Mouse (Mus musculus) kidney, adult 2 months (tissue): ENCODE measurements around the gene Igfbp2. TPM values are rescaled to one million over a fixed set of nuclear protein-coding genes. Genes with fewer than 3 reads are reported as not detected.

ENCODE experiments used
- DNase-seq: peaks from one replicate; pipeline ENCODE4 v3.0.0; 2021
- H3K27ac ChIP-seq: fragments of 200-500 bp; 2 replicates; pipeline ENCODE4 v1.5.1; 2012; ENCODE audit warnings: low read depth, low read length, control low read depth, inconsistent platforms; ENCODE audit not compliant: insufficient read depth
- H3K27me3 ChIP-seq: fragments of 200-500 bp; replicated peaks from 2 replicates; pipeline ENCODE4 v1.6.1; 2012; ENCODE audit warnings: mild to moderate bottlenecking, moderate library complexity, low read length, inconsistent platforms; ENCODE audit not compliant: control insufficient read depth, insufficient read depth
- H3K36me3 ChIP-seq: fragments of 200-500 bp; 2 replicates; pipeline ENCODE4 v1.6.1; 2012; ENCODE audit warnings: mild to moderate bottlenecking, moderate library complexity, low read length, inconsistent platforms; ENCODE audit not compliant: control insufficient read depth, insufficient read depth
- H3K4me1 ChIP-seq: fragments of 200-500 bp; 2 replicates; pipeline ENCODE4 v1.6.1; 2011; ENCODE audit warnings: low read length; ENCODE audit not compliant: control insufficient read depth, insufficient read depth
- H3K4me3 ChIP-seq: fragments of 200-500 bp; 2 replicates; pipeline ENCODE4 v1.5.1; 2011; ENCODE audit warnings: mild to moderate bottlenecking, low read depth, low read length, control low read depth; ENCODE audit not compliant: insufficient read depth
- CTCF ChIP-seq: fragments of 200-500 bp; conservative IDR thresholded peaks from 2 replicates; pipeline ENCODE4 v1.5.1; 2011; ENCODE audit warnings: low read depth, mild to moderate bottlenecking, control low read depth, low read length, moderate library complexity, mixed read lengths; ENCODE audit not compliant: insufficient read depth, insufficient read length
- POLR2A ChIP-seq: fragments of 200-500 bp; IDR thresholded peaks from one replicate; pipeline ENCODE4 v1.6.1; 2011; ENCODE audit warnings: low read depth, low read length, control low read depth
- WGBS: fragments of 180-500 bp; shearing (Covaris S2); methylation state at CpG from one replicate; pipeline ENCODE4 v1.1.7; 2018; 5-methylcytosine and 5-hydroxymethylcytosine counted together
- polyA plus RNA-seq: library from polyadenylated mRNA; depleted of rRNA; stranded (reverse); fragments of >200 nt; gene quantifications from 2 replicates; pipeline ENCODE4 v1.2.3, GENCODE M21; 2012; rRNA removed

The Igfbp2 gene
- polyA plus RNA-seq, 1 experiment: 12.6 TPM

GRCm38 (mm10) chr1:72887910-72888309, 63.6 kb downstream of the Igfbp2 start:
- Histone ChIP-seq H3K36me3 (no peaks in the 10 kb centered on the region), H3K27ac (no peak overlapping the region), H3K27me3 (no peaks in the 10 kb centered on the region), H3K4me1 (no peaks in the 10 kb centered on the region), H3K4me3 (no peak overlapping the region)
- no peak for DNase-seq
- TF ChIP-seq POLR2A (no peak), CTCF (no peak)
- 32% methylated on average over 1 of the region's 1 CpGs for WGBS

- no peaks in the 10 kb centered on the region for H3K27me3 ChIP-seq
- 65% methylated on average over 2 of the region's 2 CpGs for WGBS
- no peaks in the 10 kb centered on the region for H3K4me1 ChIP-seq
- no peak for TF ChIP-seq POLR2A
- no peak for TF ChIP-seq CTCF
- H3K36me3 ChIP-seq: no peaks in the 10 kb centered on the region
- no peak for DNase-seq
- no peak overlapping the region for H3K4me3 ChIP-seq
- H3K27ac ChIP-seq: no peak overlapping the region; the same call in 1 of the 2 replicates
These were observed 71.5 kb downstream of the Igfbp2 start for GRCm38 (mm10) chr1:72895821-72896220.

Other genes starting within 250 kb of the Igfbp2 start
- gene Smarcal1, start 241.3 kb upstream of the Igfbp2 start, polyA plus RNA-seq: 22.5 and 24.3 TPM in 2 replicates
- gene Ankar, start 123.9 kb upstream of the Igfbp2 start, polyA plus RNA-seq: not detected in 2 replicates
- 520 and 773 TPM in 2 replicates for gene Rpl37a, start 113.2 kb upstream of the Igfbp2 start, polyA plus RNA-seq
- gene Igfbp5, start 50.4 kb downstream of the Igfbp2 start, polyA plus RNA-seq: 229 and 273 TPM in 2 replicates
- 0.67 and 1.0 TPM in 2 replicates for gene Tnp1, start 191.4 kb downstream of the Igfbp2 start, polyA plus RNA-seq